Mouse (Mus musculus) forebrain, embryonic 11.5 days (tissue): ENCODE measurements at regions not wholly inside any gene's neighbourhood (a gene's known extent, or its start where the extent isn't known, plus 50 kb on each side); places are given as distances from the start of the nearest gene placed in this dataset.

Source experiments
- ATAC-seq: fragments of 200-750 bp; cut with Nextera tagmentation; replicated peaks from 2 replicates; pipeline ENCODE4 v1.8.0; 2017; ENCODE audit warnings: moderate TSS enrichment; ENCODE audit not compliant: low FRiP score
- DNase-seq: peaks from one replicate; pipeline ENCODE4 v3.0.0-alpha.2; 2017; ENCODE audit warnings: low spot score
- H3K27ac ChIP-seq: fragments of 300-500 bp; sonication (generic); 2 replicates; pipeline ENCODE4 v1.5.1; 2014; ENCODE audit warnings: low read depth, low read length
- H3K27me3 ChIP-seq: fragments of 300-500 bp; sonication (generic); 2 replicates; pipeline ENCODE4 v1.6.1; 2014; ENCODE audit warnings: mild to moderate bottlenecking, low read length, mixed read lengths; ENCODE audit not compliant: control insufficient read depth, insufficient read depth
- H3K36me3 ChIP-seq: fragments of 300-500 bp; sonication (generic); 2 replicates; pipeline ENCODE4 v1.6.1; 2014; ENCODE audit warnings: mild to moderate bottlenecking, low read length, moderate library complexity, mixed read lengths; ENCODE audit not compliant: control insufficient read depth, insufficient read depth
- H3K4me1 ChIP-seq: fragments of 300-500 bp; sonication (generic); replicated peaks from 2 replicates; pipeline ENCODE4 v1.6.1; 2014; ENCODE audit warnings: low read length, mixed read lengths; ENCODE audit not compliant: control insufficient read depth, insufficient read depth
- H3K4me2 ChIP-seq: fragments of 300-500 bp; sonication (generic); 2 replicates; pipeline ENCODE4 v1.6.1; 2014; ENCODE audit warnings: low read depth, mild to moderate bottlenecking, low read length, moderate library complexity, mixed read lengths; ENCODE audit not compliant: severe bottlenecking
- H3K4me3 ChIP-seq: fragments of 300-500 bp; sonication (generic); 2 replicates; pipeline ENCODE4 v1.5.1; 2014; ENCODE audit warnings: low read depth, low read length
- H3K9ac ChIP-seq: fragments of 300-500 bp; sonication (generic); 2 replicates; pipeline ENCODE4 v1.6.1; 2014; ENCODE audit warnings: low read length
- H3K9me3 ChIP-seq: fragments of 300-500 bp; sonication (generic); 2 replicates; pipeline ENCODE4 v1.6.1; 2016; ENCODE audit warnings: low read length, mixed read lengths; ENCODE audit not compliant: control insufficient read depth
- WGBS: fragments of 180-500 bp; shearing (Covaris S2); extraction: QIAGEN DNeasy Blood & Tissue Kit; methylation state at CpG from one replicate; pipeline ENCODE4 v1.1.7; 2014; 5-methylcytosine and 5-hydroxymethylcytosine counted together

DNA sequence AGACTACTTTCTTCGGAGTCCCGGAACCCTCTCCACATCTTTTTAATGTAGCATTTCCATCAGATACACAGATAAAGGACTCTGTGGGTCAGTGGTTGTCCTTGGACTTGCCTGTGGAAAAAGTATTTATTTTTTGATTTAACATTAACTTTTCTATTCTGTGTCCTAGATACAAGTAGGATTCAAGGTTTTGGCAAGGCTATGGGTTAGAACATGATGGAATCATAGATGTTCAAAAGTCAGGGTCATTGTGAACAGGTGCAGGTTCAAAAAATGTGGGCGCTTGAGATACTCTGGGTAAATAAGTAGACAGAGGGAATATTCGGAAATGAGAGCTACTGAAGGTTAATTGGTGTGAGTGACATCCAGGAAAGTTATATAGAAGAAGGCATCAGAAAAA lies 347.7 kb downstream of the Cypt12 start:
- no peaks in the 10 kb centered on the region for H3K9me3 ChIP-seq
- H3K4me1 ChIP-seq = no peaks in the 10 kb centered on the region
- DNase-seq (no peak), ATAC-seq (no peak)
- no peaks in the 10 kb centered on the region for H3K27me3 ChIP-seq
- 95% methylated on average over 4 of the region's 4 CpGs for WGBS
- no peaks in the 10 kb centered on the region for H3K36me3 ChIP-seq
- H3K4me2 ChIP-seq = no peak overlapping the region
- H3K27ac ChIP-seq = no peak overlapping the region
- H3K9ac ChIP-seq = no peak overlapping the region
- no peak overlapping the region for H3K4me3 ChIP-seq

DNA sequence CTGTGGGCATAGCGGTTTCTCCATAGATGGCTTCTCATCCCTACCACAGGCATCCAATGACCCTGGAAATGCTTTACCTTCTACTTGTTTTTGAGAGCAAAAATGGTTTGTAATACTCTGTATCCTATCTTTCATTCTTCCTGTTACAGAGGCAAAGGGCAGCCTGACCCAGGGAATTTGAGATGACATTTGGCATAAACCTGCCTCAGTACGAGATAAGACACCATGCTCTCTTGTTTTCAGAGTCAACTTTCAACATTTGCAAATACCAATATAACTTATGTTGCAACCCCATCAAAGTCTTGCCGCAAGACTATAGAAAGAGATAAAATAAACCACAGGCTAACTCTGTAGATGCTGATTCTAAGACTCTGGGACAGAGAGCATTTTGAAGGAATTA lies 350.5 kb downstream of the Cypt12 start:
- WGBS = 90% methylated on average over 3 of the region's 3 CpGs
- no peaks in the 10 kb centered on the region for H3K9me3 ChIP-seq
- no peaks in the 10 kb centered on the region for H3K4me1 ChIP-seq
- no peaks in the 10 kb centered on the region for H3K27me3 ChIP-seq
- DNase-seq = no peak
- H3K27ac ChIP-seq = no peak overlapping the region
- H3K9ac ChIP-seq = no peak overlapping the region
- ATAC-seq = no peak
- no peaks in the 10 kb centered on the region for H3K36me3 ChIP-seq
- no peak overlapping the region for H3K4me2 ChIP-seq
- H3K4me3 ChIP-seq = no peak overlapping the region

DNA sequence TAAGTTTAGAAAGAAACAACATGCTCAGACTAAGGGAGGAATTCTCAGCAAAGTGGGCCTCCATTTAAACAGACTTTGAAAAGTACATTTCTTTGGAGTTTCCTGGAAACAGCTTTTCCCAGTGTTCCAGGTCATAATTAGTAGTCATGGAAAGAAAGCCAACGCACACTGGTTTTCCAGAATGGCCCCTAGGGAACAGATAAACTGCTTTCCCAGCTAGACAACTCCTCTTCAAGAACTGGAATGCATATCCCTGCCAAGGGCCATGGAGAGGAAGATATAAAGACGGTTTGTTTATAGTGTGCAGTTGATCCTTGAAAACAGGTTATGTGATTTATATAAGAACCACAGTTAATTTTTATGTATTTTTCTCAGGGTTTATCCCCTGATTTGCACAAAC lies 351.3 kb downstream of the Cypt12 start:
- WGBS = 85% methylated on average over 2 of the region's 2 CpGs
- Histone ChIP-seq H3K4me2 (no peak overlapping the region), H3K27me3 (no peaks in the 10 kb centered on the region), H3K27ac (no peak overlapping the region), H3K4me1 (no peaks in the 10 kb centered on the region), H3K9ac (no peak overlapping the region), H3K9me3 (no peaks in the 10 kb centered on the region), H3K4me3 (no peak overlapping the region), H3K36me3 (no peaks in the 10 kb centered on the region)
- no peak for DNase-seq
- no peak for ATAC-seq

DNA sequence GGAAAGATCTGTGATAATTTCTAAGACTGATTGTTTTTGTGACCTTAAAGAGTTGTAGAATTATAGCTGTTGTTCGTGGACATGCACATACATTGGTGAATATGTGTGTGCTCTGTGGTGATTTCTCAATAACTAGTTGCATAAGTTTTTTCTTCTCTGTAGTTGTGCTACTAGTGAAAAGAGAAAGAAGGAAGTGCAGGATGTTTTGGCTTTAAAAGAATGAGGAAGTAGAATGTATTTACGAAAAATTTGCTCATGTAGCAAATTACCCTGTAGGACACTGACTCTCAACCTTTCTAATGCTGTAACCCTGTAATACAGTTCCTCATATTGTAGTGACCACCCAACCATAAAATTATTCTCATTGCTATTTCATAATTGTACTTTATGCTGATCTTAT lies 371.2 kb downstream of the Cypt12 start:
- Histone ChIP-seq H3K36me3 (no peaks in the 10 kb centered on the region), H3K4me3 (no peak overlapping the region), H3K4me2 (no peak overlapping the region), H3K27me3 (no peaks in the 10 kb centered on the region), H3K9me3 (no peaks in the 10 kb centered on the region), H3K27ac (no peak overlapping the region), H3K4me1 (no peaks in the 10 kb centered on the region), H3K9ac (no peak overlapping the region)
- WGBS = 84% methylated on average over 2 of the region's 2 CpGs
- DNase-seq (no peak), ATAC-seq (no peak)

DNA sequence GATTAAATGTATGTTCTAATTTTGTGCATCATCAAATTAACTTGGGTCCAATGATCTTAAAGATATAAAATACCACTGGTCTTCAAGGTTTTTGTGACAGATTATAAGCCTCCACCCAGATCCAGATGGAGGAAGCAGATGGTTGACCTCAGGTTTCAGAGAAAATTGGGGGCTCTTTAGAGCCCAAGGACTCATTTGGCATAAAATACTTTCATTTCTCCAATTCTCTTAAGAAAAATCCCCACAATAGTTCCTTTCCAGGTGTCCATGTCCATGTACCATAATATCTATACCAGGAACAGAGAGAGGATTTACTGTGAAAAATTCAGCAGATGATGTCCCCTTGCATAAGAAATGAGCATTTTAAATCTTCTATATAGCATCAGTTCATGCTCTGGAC lies 385.0 kb downstream of the Cypt12 start:
- H3K36me3 ChIP-seq = no peaks in the 10 kb centered on the region
- no peak for DNase-seq
- H3K27me3 ChIP-seq = no peaks in the 10 kb centered on the region
- H3K9ac ChIP-seq = no peak overlapping the region
- H3K4me3 ChIP-seq = no peak overlapping the region
- H3K9me3 ChIP-seq = no peaks in the 10 kb centered on the region
- ATAC-seq = no peak
- no peaks in the 10 kb centered on the region for H3K4me1 ChIP-seq
- no peak overlapping the region for H3K4me2 ChIP-seq
- no peak overlapping the region for H3K27ac ChIP-seq

DNA sequence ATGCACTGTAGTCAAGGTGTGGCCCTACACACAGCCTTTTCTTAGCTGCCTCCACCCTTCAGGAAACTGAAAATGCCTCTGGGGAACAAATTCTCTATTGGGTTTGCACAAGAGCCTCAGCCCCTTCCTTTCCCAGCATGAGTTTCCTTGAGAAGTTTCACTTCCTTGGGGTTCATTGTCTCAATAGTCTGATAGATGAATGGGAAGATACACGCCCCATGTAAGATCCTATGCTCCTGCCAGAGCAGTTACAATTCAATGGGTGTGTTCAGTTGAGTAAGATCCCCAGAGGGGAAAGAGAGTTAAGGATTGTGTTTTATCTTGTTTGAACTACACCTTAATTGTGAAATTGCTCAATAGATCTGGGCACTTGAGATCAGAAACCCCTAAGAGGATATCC lies 391.0 kb downstream of the Cypt12 start:
- Histone ChIP-seq H3K4me2 (no peak overlapping the region), H3K9me3 (no peaks in the 10 kb centered on the region), H3K4me1 (no peaks in the 10 kb centered on the region), H3K27me3 (no peaks in the 10 kb centered on the region), H3K36me3 (no peaks in the 10 kb centered on the region), H3K27ac (no peak overlapping the region), H3K4me3 (no peak overlapping the region), H3K9ac (no peak overlapping the region)
- no peak for DNase-seq
- 48% methylated on average over 1 of the region's 1 CpGs for WGBS
- no peak for ATAC-seq

DNA sequence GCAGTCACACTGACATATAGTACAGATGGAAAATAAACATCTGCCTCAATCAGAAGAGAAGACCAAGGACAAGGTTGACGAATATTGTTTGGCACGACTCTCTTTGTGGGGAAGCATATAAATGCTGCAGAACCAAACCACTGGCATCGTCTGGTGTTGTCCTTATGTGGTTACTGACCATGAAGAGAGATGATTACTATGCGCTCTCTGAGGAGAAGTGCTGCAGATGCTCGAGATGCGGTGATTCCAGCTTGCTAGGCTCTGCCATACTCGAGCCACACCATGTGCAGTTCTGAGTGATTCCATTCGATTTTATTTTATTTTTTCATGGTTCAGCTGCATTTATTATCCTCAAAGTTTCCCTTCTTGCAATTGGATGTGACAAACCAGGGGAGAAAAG lies 393.5 kb downstream of the Cypt12 start:
- Histone ChIP-seq H3K4me1 (no peaks in the 10 kb centered on the region), H3K27ac (no peak overlapping the region), H3K27me3 (no peaks in the 10 kb centered on the region), H3K4me2 (no peak overlapping the region), H3K9me3 (no peaks in the 10 kb centered on the region), H3K9ac (no peak overlapping the region), H3K36me3 (no peaks in the 10 kb centered on the region), H3K4me3 (no peak overlapping the region)
- 85% methylated on average over 8 of the region's 8 CpGs for WGBS
- ATAC-seq (no peak), DNase-seq (no peak)

DNA sequence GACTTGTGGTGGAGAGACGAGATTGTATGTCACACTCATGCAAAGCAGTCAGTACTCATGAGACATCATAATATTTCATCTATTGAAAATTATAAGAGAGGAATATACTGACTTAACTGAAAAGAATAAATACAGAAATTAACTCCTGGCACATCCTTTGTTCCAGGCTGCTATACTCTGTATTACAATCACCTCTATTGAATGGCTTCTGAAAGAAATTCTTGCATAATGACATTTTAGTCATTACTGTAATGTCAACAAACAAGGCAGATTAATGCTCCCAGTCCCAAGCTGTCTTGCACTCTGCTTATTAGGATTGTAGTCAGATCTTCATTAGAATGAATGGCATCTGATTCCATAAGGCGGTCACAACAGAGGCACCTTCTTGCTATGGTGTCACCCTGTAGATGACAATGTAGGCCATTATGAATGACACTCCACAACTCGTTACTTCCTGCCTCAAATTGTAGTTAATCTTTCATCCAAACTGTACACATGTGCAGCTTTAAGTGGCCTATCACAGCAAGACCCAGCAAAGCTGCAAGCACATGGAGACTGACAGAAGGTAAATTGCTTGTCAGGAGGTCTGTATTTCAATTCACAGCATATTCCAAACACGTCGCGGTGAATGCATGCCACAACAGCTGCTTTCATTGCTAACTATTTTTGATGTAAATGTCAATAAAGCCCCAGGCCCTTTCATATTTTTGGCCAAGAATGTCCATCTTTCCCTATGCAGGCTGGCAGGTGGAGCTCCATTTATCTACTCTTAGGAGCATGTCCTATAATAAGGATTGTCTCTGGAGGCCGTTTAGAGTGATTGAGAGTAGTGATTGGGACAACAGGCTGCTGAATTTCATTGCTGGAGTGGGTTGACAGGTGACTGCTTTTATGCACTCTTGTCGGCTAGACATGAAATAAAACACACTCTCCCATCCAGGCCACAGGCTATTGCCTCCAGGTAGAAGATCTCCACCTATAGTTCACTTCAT lies 430.1 kb downstream of the Cypt12 start:
- no peak for DNase-seq
- ATAC-seq = no peak

More for the DNA sequence above, 430.1 kb downstream of the Cypt12 start:
- no peaks in the 10 kb centered on the region for H3K36me3 ChIP-seq
- no peak overlapping the region for H3K9ac ChIP-seq
- H3K4me3 ChIP-seq = no peak overlapping the region
- H3K4me2 ChIP-seq = no peak overlapping the region
- WGBS = 83% methylated on average over 8 of the region's 8 CpGs
- no peaks in the 10 kb centered on the region for H3K4me1 ChIP-seq
- H3K27ac ChIP-seq = no peak overlapping the region
- H3K9me3 ChIP-seq = no peaks in the 10 kb centered on the region
- H3K27me3 ChIP-seq = no peaks in the 10 kb centered on the region
